Mouse (Mus musculus): ENCODE results near the gene Fam129b.

DNA sequence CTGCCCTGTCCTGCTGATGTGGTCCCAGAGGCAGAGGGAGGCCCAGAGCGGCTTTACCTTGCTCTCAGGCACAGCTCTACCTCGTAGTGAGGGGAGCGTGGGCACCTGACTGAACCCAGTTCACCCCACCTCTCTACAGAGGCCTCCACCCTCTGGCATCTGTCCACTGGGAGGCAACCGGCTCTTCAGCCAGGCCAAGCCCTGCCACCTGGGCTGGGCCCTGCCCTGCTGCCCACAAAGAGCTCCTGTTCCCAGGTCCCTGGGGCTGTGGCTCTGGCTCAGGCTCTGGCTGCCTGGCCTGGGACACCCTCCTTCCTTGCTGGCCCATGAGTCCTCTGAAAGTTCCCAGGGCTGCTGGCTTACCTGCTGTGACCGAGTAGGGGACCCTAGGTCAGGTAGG lies 38.4 kb downstream of the Fam129b start:
- TF ChIP-seq POLR2A (IDR thresholded peaks at IDR 0.05; ENCODE audit: low read depth, low read length) (no peak), CTCF (IDR thresholded peaks at IDR 0.05; ENCODE audit: extremely low read depth, insufficient read length, insufficient replicate concordance, low read depth, low read length) (no peak)
